Mouse (Mus musculus) gastrocnemius, postnatal 10 days (tissue): ENCODE measurements around the gene Crybg2. TPM values are rescaled to one million over a fixed set of nuclear protein-coding genes. Genes with fewer than 3 reads are reported as not detected.

ENCODE experiments used
- DNase-seq: peaks from one replicate; pipeline ENCODE4 v3.0.0; 2021; ENCODE audit warnings: mixed read lengths
- total RNA-seq, 2 experiments: library from RNA; stranded (reverse); gene quantifications; 2 replicates each; pipeline ENCODE4 v1.2.3; 2021

Crybg2 gene
- total RNA-seq, 2 experiments from 2014 or later = not detected

DNA sequence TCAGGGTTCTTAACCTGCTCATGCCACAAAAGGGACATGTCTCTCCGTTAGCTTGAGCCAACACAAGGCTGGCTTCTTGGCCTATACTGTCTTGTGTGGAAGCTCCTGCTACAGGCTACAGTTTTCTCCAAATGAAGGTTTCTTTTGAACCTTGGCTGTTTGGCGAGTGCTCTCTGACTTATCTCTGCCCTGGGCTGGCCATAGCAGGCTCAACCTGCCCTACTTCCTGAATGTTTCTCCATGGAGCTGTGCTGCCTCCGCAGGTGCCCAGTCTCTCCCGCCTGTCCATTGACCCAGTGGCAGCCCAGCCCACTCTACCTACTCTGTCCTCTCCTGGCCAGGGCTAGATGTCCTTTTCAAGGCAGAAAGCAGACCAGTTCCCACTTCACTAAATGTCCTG lies 60.3 kb downstream of the Crybg2 start:
- no peak for DNase-seq

DNA sequence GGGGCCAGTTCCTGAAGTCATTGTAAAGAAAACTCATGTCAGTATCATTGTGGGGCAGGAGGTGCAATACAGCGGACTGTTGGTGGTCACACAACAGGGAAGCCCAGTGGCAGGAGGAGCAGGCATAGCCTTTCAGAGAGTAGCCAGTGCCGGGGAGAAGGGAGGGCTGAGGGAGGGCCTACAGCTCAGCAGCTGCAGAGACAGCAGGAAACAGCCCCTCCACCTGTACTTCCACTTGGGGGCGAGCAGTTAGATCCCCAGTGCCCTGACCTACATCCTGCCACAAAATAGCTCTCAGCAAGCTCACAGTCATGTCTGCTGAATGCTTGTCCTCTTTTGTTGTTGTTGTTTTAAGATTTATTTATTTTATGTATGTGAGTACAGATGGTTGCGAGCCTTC lies 61.0 kb downstream of the Crybg2 start:
- DNase-seq = no peak

GRCm38 (mm10) chr4:134122281-134122680 lies 61.7 kb downstream of the Crybg2 start:
- no peak for DNase-seq

DNA sequence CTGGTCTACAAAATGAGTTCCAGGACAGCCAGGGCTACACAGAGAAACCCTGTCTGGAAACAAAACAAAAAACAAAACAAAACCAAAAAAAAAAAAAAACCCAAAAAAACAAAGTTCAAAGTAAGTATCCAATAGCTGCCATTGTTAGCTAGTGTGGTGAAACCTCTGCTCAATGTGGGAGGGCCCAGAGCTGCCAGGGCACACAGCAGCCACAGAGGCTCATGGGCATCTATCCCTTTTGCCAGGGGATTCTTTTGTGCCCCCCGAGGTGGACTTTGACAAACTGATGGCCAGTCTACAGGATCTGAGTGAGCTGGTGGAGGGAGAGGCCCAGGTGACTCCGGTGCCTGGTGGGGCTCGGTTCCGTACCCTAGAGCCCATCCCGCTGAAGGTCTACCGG lies 62.5 kb downstream of the Crybg2 start:
- DNase-seq = no peak

- DNase-seq = no peak
These were observed 63.3 kb downstream of the Crybg2 start for GRCm38 (mm10) chr4:134123680-134124551.

GRCm38 (mm10) chr4:134125383-134126060 lies 64.9 kb downstream of the Crybg2 start:
- DNase-seq = no peak

GRCm38 (mm10) chr4:134126300-134127120 lies 65.9 kb downstream of the Crybg2 start:
- DNase-seq = no peak

GRCm38 (mm10) chr4:134127121-134127455 lies 66.5 kb downstream of the Crybg2 start:
- DNase-seq = no peak

GRCm38 (mm10) chr4:134127793-134128192 lies 67.2 kb downstream of the Crybg2 start:
- no peak for DNase-seq

- DNase-seq = peak; percentile 84
These were observed 67.8 kb downstream of the Crybg2 start, which contains the start of gene Sh3bgrl3 for GRCm38 (mm10) chr4:134128221-134128982. Sh3bgrl3 (minus strand) TSS chr4:134128789.

DNA sequence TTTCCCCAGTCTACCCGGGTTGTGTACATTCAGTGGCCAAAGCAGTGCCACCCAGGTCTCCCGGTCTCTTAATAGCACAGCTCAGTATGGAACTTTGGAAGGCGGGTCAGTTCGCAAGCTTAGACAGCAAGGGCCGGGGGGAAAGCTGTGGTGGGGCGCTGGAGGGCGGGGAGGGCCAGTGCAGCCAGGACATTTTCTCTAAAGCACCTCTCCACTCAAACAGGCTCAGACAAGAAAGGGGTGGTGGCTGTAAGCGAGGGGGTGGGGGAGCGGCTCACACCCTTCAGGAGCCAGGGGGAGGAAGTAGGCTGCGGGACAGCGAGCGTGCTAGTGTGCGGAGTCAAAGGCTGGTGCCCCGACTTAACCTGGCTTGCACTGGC lies 68.4 kb downstream of the Crybg2 start:
- no peak for DNase-seq

DNA sequence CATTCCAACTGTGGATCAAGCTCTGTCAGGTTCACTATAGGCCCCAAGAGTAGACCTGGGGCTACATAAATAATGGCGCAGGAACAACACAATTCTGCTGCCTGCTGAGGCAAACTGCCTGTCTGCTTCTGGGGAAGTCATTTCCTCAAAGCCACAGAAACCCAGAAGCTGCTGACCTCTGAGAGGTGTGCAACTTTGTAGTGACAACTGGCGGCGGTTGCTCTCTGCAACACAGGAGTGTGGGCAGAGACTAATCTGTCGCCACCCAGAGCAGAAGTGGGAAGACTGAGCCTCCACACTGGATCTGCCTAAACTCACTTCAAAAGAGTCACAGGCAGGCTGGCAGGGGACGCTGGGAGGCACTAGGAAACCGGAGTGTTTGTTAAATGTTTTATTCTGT lies 68.9 kb downstream of the Crybg2 start:
- DNase-seq = no peak

- no peak for DNase-seq
These were observed 71.5 kb downstream of the Crybg2 start for GRCm38 (mm10) chr4:134132117-134132516.

GRCm38 (mm10) chr4:134132519-134133095 lies 72.0 kb downstream of the Crybg2 start:
- DNase-seq = no peak

- DNase-seq = no peak
These were observed 75.8 kb downstream of the Crybg2 start for GRCm38 (mm10) chr4:134136280-134136926.

- DNase-seq = no peak
These were observed 78.2 kb downstream of the Crybg2 start for GRCm38 (mm10) chr4:134138857-134139256.

Other genes with a start within 250 kb of the Crybg2 start
- gene Rps6ka1, start 173.0 kb upstream of the Crybg2 start, total RNA-seq = 1 to 10 TPM; 7.2 to 8.1 TPM
- gene Hmgn2, start 92.2 kb upstream of the Crybg2 start, total RNA-seq = 100 to 1,000 TPM; 225 to 257 TPM
- gene Dhdds, start 59.9 kb upstream of the Crybg2 start, total RNA-seq = 10 to 100 TPM; 16.7 to 17.5 TPM
- 1 to 10 TPM; 1.7 to 2.8 TPM for gene Lin28a, start 42.0 kb upstream of the Crybg2 start, total RNA-seq
- gene Zfp683, start 7.0 kb upstream of the Crybg2 start, total RNA-seq = not detected
- 1 to 10 TPM in 1 of 2 experiments, under 1 TPM in 1; 0.70 to 2.1 TPM for gene Cd52, start 34.3 kb downstream of the Crybg2 start, total RNA-seq
- 1 to 10 TPM in 1 of 2 experiments, under 1 TPM in 1; 0.73 to 1.7 TPM for gene Ubxn11, start 41.8 kb downstream of the Crybg2 start, total RNA-seq
- 10 to 100 TPM; 44.9 to 59.6 TPM for gene Sh3bgrl3, start 68.0 kb downstream of the Crybg2 start, total RNA-seq
- gene Cep85, start 126.3 kb downstream of the Crybg2 start, total RNA-seq = 10 to 100 TPM; 50.5 to 55.0 TPM
- not detected for gene Gm7534, start 142.2 kb downstream of the Crybg2 start, total RNA-seq
- gene Catsper4, start 166.6 kb downstream of the Crybg2 start, total RNA-seq = 1 to 10 TPM in 1 of 2 experiments, not detected in 1; 1.1 TPM
- gene Cnksr1, start 177.6 kb downstream of the Crybg2 start, total RNA-seq = 1 to 10 TPM; 3.3 to 5.2 TPM
- gene E130218I03Rik, start 182.8 kb downstream of the Crybg2 start, total RNA-seq = not detected
- 1 to 10 TPM; 3.4 to 4.3 TPM for gene Zfp593, start 184.8 kb downstream of the Crybg2 start, total RNA-seq
- not detected for gene Gm30191, start 186.1 kb downstream of the Crybg2 start, total RNA-seq
- 1 to 10 TPM; 5.1 to 6.0 TPM for gene Grrp1, start 193.3 kb downstream of the Crybg2 start, total RNA-seq
- 1 to 10 TPM; 5.8 to 8.4 TPM for gene Pdik1l, start 227.1 kb downstream of the Crybg2 start, total RNA-seq